Mouse (Mus musculus) midbrain, embryonic 14.5 days (tissue): Measurements from ENCODE around the gene Omp. TPM values are rescaled to one million over a fixed set of nuclear protein-coding genes. Genes with fewer than 3 reads are reported as not detected.
A peak's percentile ranks its signal among the peaks of the same experiment; 100 is the strongest.

Experiments used
- ATAC-seq: fragments of 200-750 bp; cut with Nextera tagmentation; 2 replicates; pipeline ENCODE4 v1.8.0; 2017; ENCODE audit warnings: moderate number of reproducible peaks, moderate library complexity; ENCODE audit not compliant: low FRiP score, low TSS enrichment
- DNase-seq: peaks from one replicate; pipeline ENCODE4 v3.0.0-alpha.2; 2015
- H3K27ac ChIP-seq: fragments of 300-500 bp; sonication (generic); replicated peaks from 2 replicates; pipeline ENCODE4 v1.5.1; 2014; ENCODE audit warnings: mild to moderate bottlenecking, low read depth, low read length, moderate library complexity
- H3K27me3 ChIP-seq: fragments of 300-500 bp; sonication (generic); 2 replicates; pipeline ENCODE4 v1.6.1; 2014; ENCODE audit warnings: low read length, control low read depth, mixed read lengths; ENCODE audit not compliant: control insufficient read depth, insufficient read depth
- H3K36me3 ChIP-seq: fragments of 300-500 bp; sonication (generic); 2 replicates; pipeline ENCODE4 v1.6.1; 2014; ENCODE audit warnings: low read length, control low read depth; ENCODE audit not compliant: control insufficient read depth, insufficient read depth
- H3K4me1 ChIP-seq: fragments of 300-500 bp; sonication (generic); 2 replicates; pipeline ENCODE4 v1.6.1; 2014; ENCODE audit warnings: mild to moderate bottlenecking, antibody characterized with exemption, low read length, control low read depth; ENCODE audit not compliant: control insufficient read depth, insufficient read depth
- H3K4me2 ChIP-seq: fragments of 300-500 bp; sonication (generic); 2 replicates; pipeline ENCODE4 v1.6.1; 2014; ENCODE audit warnings: mild to moderate bottlenecking, low read length, moderate library complexity
- H3K4me3 ChIP-seq: fragments of 300-500 bp; sonication (generic); replicated peaks from 2 replicates; pipeline ENCODE4 v1.5.1; 2014; ENCODE audit warnings: low read depth, low read length
- H3K9ac ChIP-seq: fragments of 300-500 bp; sonication (generic); replicated peaks from 2 replicates; pipeline ENCODE4 v1.6.1; 2014; ENCODE audit warnings: mild to moderate bottlenecking, low read length, moderate library complexity
- H3K9me3 ChIP-seq: fragments of 300-500 bp; sonication (generic); 2 replicates; pipeline ENCODE4 v1.6.1; 2016; ENCODE audit warnings: low read length, control low read depth, mixed read lengths; ENCODE audit not compliant: control insufficient read depth
- WGBS: fragments of 180-500 bp; shearing (Covaris S2); extraction: QIAGEN DNeasy Blood & Tissue Kit; methylation state at CpG from one replicate; pipeline ENCODE4 v1.1.7; 2014; 5-methylcytosine and 5-hydroxymethylcytosine counted together
- polyA plus RNA-seq: library from polyadenylated mRNA; unstranded; fragments of >200 nt; fragmentation: Nextera tagmentation; extraction: Ambion mirVana; gene quantifications from 2 replicates; pipeline ENCODE4 v1.2.1, GENCODE M21; 2014

The Omp gene
- polyA plus RNA-seq, 1 experiment from 2014 or later: 0.29 TPM

GRCm38 (mm10) chr7:98160041-98160740 lies 14.9 kb upstream of the Omp start:
- DNase-seq (no peak), ATAC-seq (no peak)
- Histone ChIP-seq H3K36me3 (no peaks in the 10 kb centered on the region), H3K27me3 (no peaks in the 10 kb centered on the region), H3K4me3 (no peak overlapping the region), H3K9ac (no peak overlapping the region), H3K4me2 (no peak overlapping the region), H3K4me1 (peaks cover 15% of the 10 kb centered on the region), H3K9me3 (no peaks in the 10 kb centered on the region), H3K27ac (no peak overlapping the region)
- 66% methylated on average over 8 of the region's 8 CpGs for WGBS

GRCm38 (mm10) chr7:98158481-98158880 lies 13.2 kb upstream of the Omp start:
- Histone ChIP-seq H3K36me3 (no peaks in the 10 kb centered on the region), H3K9ac (no peak overlapping the region), H3K4me2 (no peak overlapping the region), H3K27me3 (no peaks in the 10 kb centered on the region), H3K27ac (no peak overlapping the region), H3K9me3 (no peaks in the 10 kb centered on the region), H3K4me3 (no peak overlapping the region), H3K4me1 (peaks cover 12% of the 10 kb centered on the region)
- 59% methylated on average over 8 of the region's 8 CpGs for WGBS
- ATAC-seq: no peak
- no peak for DNase-seq

- no peak for DNase-seq
- no peak overlapping the region for H3K4me3 ChIP-seq
- H3K4me1 ChIP-seq: peaks cover 12% of the 10 kb centered on the region
- no peak for ATAC-seq
- no peak overlapping the region for H3K4me2 ChIP-seq
- no peak overlapping the region for H3K27ac ChIP-seq
- H3K9me3 ChIP-seq: no peaks in the 10 kb centered on the region
- H3K27me3 ChIP-seq: no peaks in the 10 kb centered on the region
- no peaks in the 10 kb centered on the region for H3K36me3 ChIP-seq
- WGBS: 52% methylated on average over 5 of the region's 5 CpGs
- H3K9ac ChIP-seq: no peak overlapping the region
Measured at GRCm38 (mm10) chr7:98157636-98158332, 12.5 kb upstream of the Omp start.

DNA sequence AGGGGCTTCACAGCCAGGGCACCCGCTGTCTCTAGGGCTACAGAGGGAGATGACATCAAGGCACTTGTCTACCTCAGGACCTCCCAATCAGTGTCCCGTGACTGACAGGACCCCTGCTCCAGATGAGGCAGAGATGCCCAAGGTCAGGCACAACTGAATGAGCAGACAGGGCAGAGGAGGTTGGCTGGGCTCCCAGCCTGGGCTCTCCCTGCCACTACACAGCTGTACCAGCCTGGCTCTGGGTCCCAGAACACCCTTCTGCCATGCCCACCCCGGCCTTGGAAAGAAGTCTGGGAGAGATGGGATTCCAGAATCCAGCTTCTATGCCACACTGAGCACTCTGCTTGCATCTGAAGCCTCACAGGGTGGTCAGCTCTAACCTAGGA lies 11.0 kb upstream of the Omp start:
- H3K9me3 ChIP-seq: no peaks in the 10 kb centered on the region
- H3K9ac ChIP-seq: no peak overlapping the region
- no peak for ATAC-seq

GRCm38 (mm10) chr7:98155546-98156279 lies 10.4 kb upstream of the Omp start:
- ATAC-seq: no peak; the same call in 1 of the 2 replicates
- Histone ChIP-seq H3K9me3 (no peaks in the 10 kb centered on the region), H3K4me1 (peaks cover 12% of the 10 kb centered on the region), H3K4me3 (no peak overlapping the region), H3K4me2 (no peak overlapping the region), H3K9ac (0 out of 2 replicates have a peak overlapping the region, but pooled peaks have one; percentile 16), H3K27ac (no peak overlapping the region), H3K36me3 (no peaks in the 10 kb centered on the region), H3K27me3 (no peaks in the 10 kb centered on the region)
- WGBS: 32% methylated on average over 7 of the region's 8 CpGs
- DNase-seq: peak; percentile 86

More for the DNA sequence above, 11.0 kb upstream of the Omp start:
- 51% methylated on average over 3 of the region's 3 CpGs for WGBS
- DNase-seq: no peak
- Histone ChIP-seq H3K4me2 (no peak overlapping the region), H3K4me3 (no peak overlapping the region), H3K27me3 (no peaks in the 10 kb centered on the region), H3K36me3 (no peaks in the 10 kb centered on the region), H3K27ac (no peak overlapping the region), H3K4me1 (peaks cover 12% of the 10 kb centered on the region)

DNA sequence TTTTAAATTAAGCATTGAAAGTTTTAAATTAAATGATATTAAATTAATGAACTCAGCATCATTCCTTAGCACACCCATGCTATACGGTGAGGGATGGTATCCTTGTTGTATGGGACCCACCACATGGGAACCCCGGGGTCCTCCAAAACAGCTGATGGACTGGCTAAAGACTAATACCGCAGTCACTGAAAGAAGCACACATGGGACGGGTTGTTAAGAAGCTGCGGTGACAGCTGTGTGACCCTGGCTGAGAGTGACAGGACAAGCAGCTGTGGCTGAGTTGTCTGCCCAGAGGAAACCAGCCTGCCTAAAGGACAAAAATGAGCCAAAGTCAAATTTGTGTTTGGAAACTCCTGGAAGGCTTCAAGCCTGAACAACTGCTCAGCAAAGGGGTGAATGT lies 8.6 kb upstream of the Omp start:
- H3K4me1 ChIP-seq: peaks cover 21% of the 10 kb centered on the region
- no peak overlapping the region for H3K27ac ChIP-seq
- no peak overlapping the region for H3K4me3 ChIP-seq
- 78% methylated on average over 5 of the region's 5 CpGs for WGBS
- no peaks in the 10 kb centered on the region for H3K27me3 ChIP-seq
- no peaks in the 10 kb centered on the region for H3K36me3 ChIP-seq
- no peak overlapping the region for H3K9ac ChIP-seq
- no peak overlapping the region for H3K4me2 ChIP-seq
- no peaks in the 10 kb centered on the region for H3K9me3 ChIP-seq
- ATAC-seq (no peak), DNase-seq (no peak)

DNA sequence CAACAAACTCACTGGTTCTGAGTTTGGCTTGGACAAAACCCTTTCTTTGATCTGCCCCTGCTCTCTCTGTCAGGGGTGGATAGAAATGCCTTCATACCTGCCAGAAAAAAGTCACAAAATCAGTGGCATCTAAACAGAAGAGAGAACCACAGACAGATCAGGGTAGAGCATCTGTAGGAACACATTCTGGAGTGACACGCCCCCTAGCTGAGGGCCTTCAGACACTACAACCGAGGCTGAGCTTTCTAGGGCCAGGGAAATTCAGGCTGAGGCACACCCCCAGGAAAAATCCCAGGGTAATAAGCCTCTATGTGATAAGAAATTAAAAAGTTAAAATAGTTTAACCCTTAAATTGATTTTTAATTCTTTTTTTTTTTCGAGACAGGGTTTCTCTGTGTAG lies 8.0 kb upstream of the Omp start:
- WGBS: 42% methylated on average over 3 of the region's 3 CpGs
- Histone ChIP-seq H3K36me3 (no peaks in the 10 kb centered on the region), H3K9me3 (no peaks in the 10 kb centered on the region), H3K4me1 (peaks cover 21% of the 10 kb centered on the region), H3K27me3 (no peaks in the 10 kb centered on the region), H3K4me2 (no peak overlapping the region), H3K27ac (no peak overlapping the region), H3K9ac (no peak overlapping the region), H3K4me3 (no peak overlapping the region)
- ATAC-seq (no peak), DNase-seq (no peak)

- H3K9me3 ChIP-seq: no peaks in the 10 kb centered on the region
- peaks cover 14% of the 10 kb centered on the region for H3K4me1 ChIP-seq
- no peak overlapping the region for H3K4me3 ChIP-seq
- 71% methylated on average over 8 of the region's 8 CpGs for WGBS
- no peak overlapping the region for H3K9ac ChIP-seq
- DNase-seq (no peak), ATAC-seq (no peak)
- no peak overlapping the region for H3K4me2 ChIP-seq
- no peaks in the 10 kb centered on the region for H3K36me3 ChIP-seq
- no peaks in the 10 kb centered on the region for H3K27me3 ChIP-seq
- H3K27ac ChIP-seq: no peak overlapping the region
Measured at GRCm38 (mm10) chr7:98152400-98152799, 7.1 kb upstream of the Omp start.
